Mouse (Mus musculus) cerebellum, postnatal 36 days (tissue): ENCODE measurements around the gene Armc2.

Source experiments
- DNase-seq, 2 experiments: peaks; one replicate each; pipeline ENCODE4 v3.0.0; 2021 to 2022; ENCODE audit warnings: mixed read lengths in 2 of 2

Armc2 gene

DNA sequence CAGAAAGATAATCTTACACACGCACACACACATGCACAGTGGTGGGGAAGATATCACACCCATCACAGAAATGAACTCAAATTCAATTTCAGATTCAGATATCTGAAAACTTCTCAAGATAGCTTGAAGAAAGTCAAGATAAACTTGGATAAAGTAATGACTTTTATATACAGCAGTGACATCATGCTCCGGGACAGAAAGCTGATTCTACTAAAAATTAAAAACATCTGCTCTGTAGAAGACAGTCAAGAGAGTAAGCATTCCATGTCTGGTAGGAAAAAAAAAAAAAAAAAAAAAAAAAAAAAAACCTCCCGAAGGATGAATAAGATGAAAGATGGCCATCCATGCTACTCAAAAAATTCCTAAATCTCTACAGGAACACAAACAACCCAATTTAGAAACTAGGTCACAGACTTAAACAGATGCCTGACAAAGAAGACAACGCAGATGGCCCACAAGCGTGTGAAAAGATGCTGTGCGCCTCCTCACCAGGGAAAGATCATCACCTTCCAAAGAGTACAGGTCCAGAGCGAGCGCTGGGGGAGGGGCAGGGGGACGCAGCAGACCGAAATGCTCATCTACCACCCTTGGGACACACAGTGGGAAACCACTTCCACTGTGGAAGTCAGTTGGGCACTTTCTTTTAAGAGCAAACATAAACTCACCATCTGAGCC lies 7.3 kb downstream of the Armc2 start:
- no peak for DNase-seq

DNA sequence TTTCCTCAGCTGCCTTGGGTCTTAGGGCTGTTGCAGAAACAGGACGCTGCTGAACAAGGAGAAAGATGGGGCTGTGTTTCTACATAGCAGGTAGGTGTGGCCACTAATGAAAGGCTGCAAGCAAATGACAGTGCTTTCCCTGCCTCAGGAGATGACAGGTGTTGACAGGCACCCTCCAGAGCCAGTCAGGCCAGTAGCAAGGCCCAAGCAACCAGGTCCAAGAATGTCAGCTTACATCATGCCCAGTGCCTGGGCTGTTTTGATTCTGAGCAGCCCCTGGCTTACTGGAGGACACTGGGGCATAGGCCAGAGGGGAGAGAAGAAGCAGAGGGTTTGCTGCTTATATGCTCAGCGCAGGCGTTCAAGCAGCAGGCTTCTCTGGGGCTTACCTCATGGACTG lies 13.0 kb downstream of the Armc2 start:
- peak; percentile 26 to 35 for DNase-seq

DNA sequence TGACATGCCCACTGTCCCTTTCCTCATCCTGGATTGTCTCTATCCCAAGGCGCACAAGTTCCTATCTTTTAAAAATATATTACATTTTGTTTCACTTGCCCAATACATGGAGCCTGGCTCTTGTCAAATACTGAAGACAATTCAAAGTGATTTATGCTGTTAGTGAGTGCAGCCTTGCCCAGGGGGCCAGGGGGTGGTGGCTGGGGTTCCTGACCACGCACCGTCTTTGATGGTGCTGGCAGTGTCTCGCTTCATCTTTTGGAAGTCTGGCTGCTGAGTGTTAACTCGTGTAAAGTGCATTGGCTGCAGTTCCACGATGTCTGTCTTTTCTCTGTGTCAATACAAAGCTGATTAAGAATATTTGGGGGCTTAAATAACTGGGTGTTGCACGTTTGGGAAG lies 13.6 kb downstream of the Armc2 start:
- DNase-seq = no peak

DNA sequence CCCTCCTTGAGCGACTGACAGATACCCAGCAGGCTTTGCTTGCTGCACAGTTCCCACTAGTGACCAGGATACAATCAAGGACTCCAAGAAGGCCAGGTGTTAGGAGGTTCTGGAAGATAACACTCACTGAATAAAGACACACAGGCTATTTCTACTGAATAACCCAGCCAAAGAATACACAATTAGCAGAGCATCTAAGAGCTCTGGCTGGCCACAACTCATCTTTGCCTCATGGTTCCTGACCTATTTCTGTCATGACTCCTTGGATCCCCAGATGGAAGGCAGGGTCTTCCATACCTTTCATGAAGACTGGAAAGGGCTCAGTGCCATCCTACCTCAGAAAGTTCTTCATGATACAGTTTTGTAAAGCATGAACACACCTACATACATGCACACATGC lies 14.2 kb downstream of the Armc2 start:
- DNase-seq = no peak

DNA sequence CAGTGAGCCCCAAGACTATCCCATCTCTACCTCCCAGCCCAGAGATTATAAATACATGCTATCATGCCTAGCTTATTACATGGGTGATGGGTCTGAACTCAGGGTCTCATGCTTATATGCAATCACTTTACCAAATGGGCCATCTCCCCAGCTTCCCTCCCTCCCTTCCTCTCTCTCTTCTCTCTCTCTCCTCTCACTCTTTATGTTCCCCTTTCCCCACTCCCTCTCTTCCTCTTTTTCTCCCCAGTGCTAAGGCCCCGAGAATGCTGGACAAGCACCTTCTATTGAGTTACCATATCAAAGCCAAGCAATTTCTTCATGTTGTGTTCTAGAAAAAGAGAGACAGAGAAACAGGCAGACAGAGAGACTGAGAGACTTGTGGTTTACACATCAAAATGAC lies 14.7 kb downstream of the Armc2 start:
- no peak for DNase-seq

DNA sequence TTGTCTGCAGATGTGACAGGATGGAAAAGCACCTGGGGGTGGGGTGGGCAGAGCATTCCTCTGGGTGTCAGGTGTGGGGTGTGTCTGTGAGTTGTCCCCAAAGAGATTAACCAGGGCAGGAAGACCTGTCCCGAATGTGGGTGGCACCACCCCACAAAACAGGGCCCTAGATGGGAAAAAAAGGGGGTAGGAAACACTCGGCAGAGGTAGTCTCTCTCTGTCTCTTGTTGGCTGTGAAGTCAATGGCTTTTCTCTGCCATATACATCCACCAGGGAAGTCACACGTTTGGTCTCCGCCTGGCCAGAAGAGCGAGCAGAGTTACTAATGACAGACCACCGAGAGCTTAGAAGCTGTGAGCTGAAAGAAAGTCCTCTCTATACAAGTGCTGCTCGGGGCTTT lies 15.8 kb downstream of the Armc2 start:
- no peak for DNase-seq

DNA sequence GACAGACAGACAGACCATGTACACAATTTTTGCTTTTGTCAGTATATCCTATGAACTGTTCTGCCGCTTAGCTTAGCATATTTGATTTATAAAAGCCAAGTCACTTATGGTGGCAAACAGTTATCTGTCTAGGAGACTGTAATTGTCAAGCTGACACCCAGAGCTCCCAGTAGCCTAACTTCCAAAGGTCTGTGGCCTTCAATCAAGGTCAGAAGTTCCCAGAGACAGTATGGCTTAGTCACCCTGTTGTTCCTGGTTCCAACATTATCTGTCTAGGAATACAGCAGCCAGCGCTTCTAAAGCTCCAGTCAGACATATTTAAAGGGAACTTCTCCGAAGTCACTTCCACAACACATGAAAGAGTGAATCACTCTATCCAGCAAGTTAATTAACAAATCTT lies 17.0 kb downstream of the Armc2 start:
- no peak for DNase-seq

DNA sequence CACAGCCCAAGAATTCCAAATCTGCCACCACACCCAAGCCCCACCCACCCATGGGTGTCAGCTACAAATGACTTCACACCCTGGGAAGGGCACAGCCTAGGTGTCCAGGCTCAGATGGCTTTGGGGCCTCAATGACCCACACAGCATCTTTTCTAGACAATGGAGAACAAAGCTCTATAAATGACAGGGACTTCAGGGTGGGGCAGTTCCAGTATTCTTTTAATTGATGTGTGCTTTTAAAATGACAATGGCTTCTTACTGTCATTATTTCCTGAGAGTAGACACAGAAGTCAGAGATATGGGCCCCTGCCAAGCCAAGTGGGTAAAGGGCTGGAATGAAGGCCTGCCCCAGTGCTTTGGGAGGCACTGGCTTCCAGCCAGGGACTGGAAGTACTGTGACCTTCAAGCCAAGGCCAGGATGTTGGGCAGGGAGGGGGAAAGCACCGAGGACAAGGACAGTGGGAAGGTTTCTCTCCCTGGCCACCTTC lies 20.5 kb downstream of the Armc2 start:
- DNase-seq = no peak

DNA sequence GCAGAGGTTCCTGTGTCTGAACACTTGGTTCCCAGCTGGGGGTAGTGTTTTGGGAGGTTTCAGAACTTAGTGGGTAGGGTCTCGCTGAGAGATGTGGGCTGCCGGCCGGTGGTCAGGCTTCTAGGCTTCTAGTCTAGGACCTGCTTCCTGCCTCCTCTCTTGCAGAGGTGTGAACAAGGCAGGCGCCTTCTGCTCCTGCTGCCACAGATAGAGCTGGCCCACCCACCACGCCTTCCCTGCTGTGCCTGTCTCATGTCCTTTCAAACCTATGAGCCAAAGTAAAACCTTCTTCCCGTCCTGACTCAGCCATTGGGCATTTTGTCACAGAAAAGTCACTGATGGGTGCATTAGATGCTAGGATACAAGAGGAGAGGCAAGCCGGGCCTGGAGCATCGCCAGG lies 22.1 kb downstream of the Armc2 start:
- DNase-seq = no peak

DNA sequence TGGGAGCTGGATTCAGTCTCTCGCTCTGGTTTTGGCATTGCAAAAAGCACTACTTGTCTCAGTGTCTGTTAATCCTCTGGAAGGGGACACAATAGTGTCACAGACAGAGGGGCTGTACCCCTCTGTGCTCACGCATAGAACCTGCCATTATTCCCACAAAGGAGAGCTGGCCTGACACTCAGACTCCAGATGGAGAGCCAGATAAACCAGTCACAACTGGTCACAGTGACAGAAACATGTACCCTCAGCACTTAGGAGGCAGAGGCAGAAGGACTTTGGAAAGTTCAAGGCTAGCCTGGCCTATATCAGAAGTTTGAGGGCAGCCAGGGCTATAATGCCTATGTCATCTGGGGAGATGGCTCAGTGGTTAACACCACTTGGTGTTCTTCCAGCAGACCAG lies 23.2 kb downstream of the Armc2 start:
- DNase-seq = no peak

DNA sequence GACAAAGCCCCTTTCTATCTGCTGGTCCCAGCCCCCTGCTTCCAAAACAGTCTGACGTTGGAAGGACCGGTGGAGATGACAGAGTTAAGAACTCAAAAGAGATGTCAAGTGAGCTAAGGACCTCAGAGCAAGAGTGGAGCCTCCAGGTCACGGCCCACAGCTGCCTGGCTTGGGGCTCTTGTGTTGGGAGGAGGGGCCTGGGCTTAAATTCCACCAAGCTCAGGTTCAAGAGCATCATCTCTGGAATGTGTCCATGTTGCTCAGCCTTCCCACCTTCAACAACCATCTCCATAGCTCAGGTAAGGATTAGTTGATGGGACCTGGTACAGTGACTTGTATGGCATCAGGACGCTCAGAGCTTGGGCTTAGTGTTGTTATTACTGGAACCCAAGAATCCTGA lies 23.7 kb downstream of the Armc2 start:
- no peak for DNase-seq

DNA sequence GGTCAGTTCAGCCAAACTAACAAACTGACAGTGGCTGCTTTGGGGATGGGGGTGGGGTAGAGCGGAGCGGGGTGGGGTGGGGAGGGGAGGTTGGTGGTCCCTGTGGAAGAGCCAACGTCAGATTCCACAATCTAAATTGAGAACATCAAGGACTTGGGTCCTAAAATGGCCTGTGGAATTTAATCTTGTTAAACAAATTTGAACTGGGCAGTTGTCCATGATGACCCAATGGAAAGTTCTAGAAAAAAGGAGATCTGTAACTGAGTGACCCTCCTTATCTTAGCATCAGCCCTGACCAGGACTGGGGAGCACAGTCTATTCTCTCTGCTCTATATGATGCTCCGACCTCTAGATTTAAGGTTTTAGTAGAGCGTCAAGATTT lies 26.2 kb downstream of the Armc2 start:
- DNase-seq = no peak

DNA sequence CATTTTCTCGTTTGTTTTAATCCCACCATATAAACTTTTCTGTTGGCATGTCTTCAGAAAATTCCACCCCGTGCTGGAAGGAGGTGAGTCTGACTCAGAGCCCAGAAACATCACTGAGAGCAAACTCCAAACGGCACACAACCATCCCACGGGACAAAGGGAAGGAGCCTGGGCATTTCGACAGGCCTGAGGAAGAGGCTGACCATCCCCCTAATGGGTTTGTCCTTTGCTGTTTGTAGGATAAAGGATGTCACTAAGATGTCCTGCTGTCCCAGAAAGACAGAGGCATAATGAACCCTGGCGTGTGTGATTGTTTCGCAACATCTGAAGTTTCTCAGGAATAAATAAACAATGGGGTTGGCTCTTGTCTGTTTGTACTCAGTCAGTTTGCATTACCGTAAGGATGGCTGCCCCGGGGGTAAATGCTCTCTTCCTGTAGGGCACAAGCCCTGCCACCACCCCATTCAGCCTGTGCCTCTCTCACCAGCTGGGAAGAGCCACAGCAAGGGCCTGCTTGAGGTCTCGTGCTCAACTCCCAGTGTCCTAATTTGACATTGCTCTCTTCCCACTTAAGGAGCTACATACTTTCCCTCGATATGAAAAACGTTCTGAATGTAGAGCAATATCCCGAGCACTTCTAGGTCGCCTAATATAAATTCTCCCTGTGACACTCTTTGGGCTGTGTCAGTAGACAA lies 26.7 kb downstream of the Armc2 start:
- DNase-seq = no peak

DNA sequence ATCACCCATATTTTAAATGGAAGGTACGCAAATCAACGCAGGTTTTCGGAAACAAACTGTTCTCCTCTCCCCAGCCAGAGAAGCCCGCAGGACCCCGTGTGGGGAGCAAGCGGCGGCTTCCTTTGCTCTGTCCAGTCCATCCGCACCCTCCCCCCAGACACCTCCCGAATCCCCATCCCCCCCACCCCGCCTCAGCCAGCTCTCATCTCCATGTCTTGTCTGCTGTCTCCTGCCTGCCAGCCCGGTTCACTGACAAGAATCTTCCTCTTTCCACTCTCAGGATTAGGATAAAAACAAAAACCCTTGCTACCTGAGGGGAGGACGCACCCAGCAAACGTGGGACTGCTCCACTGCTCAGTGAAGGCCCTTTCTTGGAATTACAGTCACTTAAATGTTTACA lies 27.3 kb downstream of the Armc2 start:
- no peak for DNase-seq

DNA sequence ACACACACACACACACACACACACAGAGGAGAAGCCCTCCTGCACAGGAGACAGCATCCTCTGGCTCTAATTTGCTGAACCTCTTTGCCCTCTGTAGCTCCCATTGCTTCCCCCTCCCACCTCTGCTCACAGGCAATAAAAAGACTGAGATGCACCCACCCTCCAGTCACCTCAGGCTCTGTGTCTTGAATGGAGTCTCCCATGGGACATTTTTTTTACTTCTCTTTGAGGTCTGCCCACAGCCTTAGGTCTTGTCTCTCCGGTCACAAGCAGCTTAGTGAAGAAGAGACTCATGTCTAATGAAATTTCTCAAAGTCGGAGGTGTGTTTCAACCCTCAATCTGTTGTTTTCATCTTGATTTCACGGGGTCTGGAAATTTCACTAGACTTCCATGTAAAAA lies 29.3 kb downstream of the Armc2 start:
- no peak for DNase-seq

DNA sequence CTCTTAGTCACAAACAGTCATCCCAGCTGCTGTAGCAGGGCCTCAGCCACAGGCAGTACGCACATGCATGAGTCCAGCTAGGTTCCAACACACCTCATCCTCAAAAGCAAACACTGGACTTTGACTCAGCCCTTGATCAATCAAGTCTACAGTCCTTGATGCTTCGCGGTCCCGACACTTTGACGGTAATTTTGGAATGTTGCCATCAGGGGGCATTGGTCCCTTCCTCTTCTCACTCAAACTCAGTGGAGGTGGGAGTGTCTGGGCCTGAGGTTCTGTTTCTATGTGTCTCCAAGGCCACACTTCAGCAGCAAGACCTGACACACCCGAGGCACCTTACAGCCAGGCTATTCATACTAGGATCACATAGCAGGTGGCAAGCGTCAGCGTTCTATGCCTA lies 32.1 kb downstream of the Armc2 start:
- no peak for DNase-seq

DNA sequence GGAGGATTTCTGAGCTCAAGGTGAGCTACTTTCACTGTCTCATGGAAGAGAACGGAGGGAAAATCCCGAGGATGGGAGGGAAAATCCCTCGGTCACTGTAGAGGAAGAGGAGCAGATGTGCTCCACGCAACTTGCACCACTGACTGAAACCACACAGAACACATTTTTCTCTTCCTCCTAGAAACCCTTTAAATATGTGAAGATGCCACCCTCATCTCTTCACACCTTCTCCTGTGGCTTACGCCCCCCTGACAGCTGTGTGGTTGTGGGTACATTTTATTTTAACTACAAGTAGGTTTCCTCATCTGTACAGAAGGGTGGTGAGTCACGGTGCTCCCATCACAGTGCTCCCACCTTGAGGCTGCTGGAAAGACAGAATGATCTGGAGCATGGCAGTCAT lies 34.0 kb downstream of the Armc2 start:
- no peak for DNase-seq

DNA sequence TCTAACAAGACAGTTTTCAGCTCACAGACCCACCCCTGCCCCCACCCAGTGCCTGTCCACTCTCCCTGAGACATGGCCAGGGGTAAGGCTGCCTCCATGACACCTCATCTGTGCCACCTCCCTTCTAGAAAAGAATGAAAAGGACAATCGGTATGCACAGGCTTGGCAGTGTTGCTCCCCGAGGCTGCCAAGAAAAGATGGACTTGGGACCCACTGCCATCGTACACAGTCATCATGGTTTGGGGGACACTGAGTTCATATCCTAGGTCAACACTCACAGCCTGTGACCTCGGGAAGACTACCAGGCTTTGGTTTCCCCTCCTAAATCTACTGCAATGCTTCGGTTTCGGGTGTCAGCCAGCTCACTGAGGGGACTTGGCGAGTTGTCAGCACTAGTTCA lies 35.4 kb downstream of the Armc2 start:
- no peak for DNase-seq

DNA sequence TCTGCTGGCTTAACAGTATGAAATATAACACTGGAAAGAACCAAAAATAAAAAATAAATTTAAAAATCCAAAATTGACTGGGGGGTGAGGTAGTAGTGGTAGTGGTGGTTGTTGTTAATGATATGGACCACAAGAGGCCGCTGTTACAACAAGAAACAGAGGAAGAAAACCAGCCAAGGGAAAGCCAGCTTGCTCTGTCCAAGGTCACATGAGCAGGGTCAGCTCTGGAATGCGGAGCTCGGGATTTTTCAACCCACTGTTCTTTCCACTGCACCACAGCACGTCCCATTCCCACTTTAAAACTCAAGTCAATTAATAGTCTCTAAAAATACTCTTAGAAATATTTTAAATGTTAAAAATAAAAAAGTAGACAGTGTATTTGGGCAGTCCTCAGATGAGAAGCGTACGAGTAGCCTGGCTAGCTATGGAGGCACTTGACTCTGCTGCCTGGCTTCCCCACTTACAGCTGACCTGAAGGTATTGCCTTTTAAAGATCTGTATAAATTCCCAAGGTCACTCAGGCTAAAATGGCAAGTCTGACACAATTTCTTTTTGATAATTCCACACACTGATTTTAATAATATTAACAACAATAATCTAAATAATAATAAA lies 37.4 kb downstream of the Armc2 start:
- peak; percentile 68 to 82 for DNase-seq

DNA sequence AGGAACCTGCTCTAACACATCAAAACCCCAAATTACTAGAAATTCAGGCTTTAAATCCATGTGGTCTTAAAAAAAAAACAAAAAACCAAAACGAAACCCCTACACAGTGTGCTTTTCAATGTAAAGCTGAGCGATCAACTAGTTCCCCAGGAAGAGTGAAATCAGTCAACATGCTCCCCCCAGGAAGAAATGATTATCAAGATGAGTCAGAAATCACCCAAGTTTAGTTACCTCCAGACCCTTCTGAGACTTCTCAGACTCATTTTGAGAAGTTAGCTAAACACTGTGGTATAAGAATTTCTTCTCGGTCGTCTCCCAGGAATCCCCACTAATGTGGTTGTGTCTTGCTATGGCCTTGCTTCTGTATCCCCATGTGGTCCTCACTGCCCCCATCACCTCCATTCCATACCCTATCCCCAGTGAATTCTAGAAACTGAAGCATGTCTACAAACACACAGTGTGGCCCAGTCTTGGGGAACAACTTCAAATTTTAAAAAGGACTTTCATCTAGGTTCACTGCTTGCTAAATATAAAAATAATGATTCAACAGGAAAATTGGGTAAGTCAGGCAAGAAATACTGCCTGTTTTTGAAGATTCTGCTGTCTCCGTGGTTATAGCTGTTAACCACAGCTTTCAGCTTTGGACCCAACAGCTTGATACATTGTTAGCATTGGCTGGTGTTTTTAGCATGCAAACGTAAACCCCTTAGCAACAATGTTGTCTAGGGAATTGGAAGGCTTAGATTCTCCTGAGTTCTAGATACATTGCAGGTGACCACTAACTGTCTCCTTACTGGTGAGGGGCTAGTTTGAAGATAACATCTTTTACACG lies 39.6 kb downstream of the Armc2 start:
- no peak for DNase-seq

DNA sequence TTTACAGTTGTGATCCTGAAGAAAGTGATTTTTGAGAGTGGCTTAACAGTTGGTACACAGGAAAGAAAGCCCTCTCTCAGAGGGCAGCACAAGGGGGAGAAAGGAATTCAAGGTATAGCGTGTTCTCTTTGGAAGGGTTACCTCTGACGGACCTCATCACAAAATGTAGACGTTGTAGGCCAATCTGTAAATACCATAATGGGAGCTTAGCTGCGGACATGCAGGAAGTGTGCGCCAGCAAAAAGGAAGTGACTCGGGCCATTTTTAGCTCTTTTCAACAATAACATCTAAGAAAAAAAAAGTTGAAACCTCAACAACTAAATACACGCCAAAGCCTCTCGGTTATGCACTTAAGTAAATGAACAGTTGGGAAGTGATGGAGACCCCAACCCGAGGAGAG lies 45.6 kb downstream of the Armc2 start:
- DNase-seq = no peak

DNA sequence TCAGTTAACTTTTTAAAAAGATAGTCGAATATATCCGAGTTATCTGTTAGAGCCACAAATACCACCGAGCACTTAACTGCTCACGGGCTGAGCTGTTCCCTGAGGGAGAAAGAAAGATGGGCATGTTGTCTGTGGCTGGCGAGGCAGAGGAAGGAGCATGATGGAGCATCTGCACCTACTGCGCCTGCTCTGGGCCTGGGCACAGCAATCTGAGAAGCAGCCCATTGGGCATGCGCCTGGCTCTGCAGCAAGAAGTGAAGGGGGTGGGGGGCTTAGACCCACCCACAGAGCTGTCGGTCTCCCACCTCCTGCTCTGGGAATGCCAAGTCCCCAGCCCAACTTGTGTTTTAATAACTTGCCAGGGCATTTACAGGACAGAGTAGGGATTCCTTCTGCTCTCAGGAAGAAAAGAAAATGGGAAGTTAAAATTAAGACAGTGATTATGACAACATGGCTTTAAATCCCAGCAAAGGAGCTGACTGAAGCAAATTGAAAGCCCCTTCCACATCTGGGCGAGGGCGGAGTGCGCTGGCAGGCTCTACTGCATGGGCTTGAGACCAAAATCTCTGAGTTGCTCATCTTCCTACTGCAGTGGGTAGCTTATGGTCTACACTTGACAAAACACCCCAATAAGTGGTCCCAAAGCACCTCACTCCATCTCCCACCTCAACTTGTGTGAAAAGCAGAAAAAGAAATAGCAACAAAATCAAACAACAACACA lies 50.2 kb downstream of the Armc2 start:
- no peak for DNase-seq

DNA sequence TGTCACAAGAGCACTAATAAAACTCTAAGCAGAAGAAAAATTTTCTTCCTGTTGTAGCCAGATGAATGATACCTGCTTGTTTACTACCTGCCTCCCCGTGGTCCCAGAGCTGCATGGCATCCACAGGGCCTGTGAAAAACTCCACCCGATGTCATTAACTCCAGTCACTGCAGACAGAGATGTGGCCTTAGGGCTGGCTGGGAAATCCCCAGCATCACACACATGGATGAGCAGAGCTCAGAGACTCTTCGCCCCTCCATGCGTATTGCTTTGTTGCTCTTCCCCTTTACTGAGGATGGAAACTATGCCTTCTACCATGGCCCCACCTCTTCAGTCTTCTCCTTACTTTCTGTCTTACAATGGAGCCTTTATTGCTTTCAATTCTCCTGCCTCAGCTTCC lies 55.5 kb downstream of the Armc2 start:
- DNase-seq = no peak
